Mouse (Mus musculus) embryonic fibroblast, embryonic 13.5 days (primary cell): Measurements from ENCODE around the gene Mcrs1. TPM values are rescaled to one million over a fixed set of nuclear protein-coding genes. Genes with fewer than 3 reads are reported as not detected.
"Not testable (repeated sequence)": the region's sequence is repeated elsewhere in the genome, so short reads cannot be mapped to it uniquely, and the experiment has no call there.

ENCODE experiments used
- H3K27ac ChIP-seq: 2 replicates; pipeline ENCODE4 v1.5.1; 2012; ENCODE audit warnings: low read length, control low read depth, inconsistent platforms; ENCODE audit not compliant: insufficient read depth
- H3K4me1 ChIP-seq: 2 replicates; pipeline ENCODE4 v1.6.1; 2011; ENCODE audit warnings: low read length; ENCODE audit not compliant: control insufficient read depth, insufficient read depth
- H3K4me3 ChIP-seq: 2 replicates; pipeline ENCODE4 v1.5.1; 2011; ENCODE audit warnings: mild to moderate bottlenecking, control low read depth, low read length; ENCODE audit not compliant: insufficient read depth
- CTCF ChIP-seq: IDR thresholded peaks from 2 replicates; pipeline ENCODE4 v1.5.1; 2011; ENCODE audit warnings: mild to moderate bottlenecking, control low read depth, low read length, moderate library complexity, borderline replicate concordance; ENCODE audit not compliant: insufficient read depth
- POLR2A ChIP-seq: IDR thresholded peaks from 2 replicates; pipeline ENCODE4 v1.6.1; 2011; ENCODE audit warnings: low read depth, mild to moderate bottlenecking, control low read depth, low read length, moderate library complexity
- polyA plus RNA-seq: library from polyadenylated mRNA; stranded (reverse); fragments of >200 nt; gene quantifications from 2 replicates; pipeline ENCODE4 v1.2.4, GENCODE M21; 2011; ENCODE audit warnings: low read depth; ENCODE audit not compliant: missing spikeins, insufficient read length

Gene Mcrs1
- polyA plus RNA-seq, 1 experiment, result 37.2 TPM

DNA sequence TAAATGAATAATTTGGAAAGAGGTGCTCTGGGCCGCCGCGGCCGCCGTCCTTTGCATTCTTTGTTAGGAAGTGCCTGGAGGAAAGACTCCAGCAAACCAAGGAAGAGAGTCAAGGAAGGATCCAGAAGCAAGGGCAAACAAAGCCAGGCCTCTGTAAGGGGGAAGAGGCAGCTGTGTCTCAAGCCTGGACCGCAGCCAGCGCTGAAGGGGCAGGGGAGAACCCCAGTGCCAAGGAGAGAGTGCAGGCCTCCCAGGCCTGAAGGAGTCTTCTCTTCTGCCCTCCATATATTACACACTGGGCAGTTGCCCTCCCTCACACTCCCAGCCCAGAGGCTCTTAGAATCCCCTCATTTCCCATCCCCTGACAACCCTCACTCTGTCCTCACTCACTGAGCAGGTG, 26.5 kb upstream of the Mcrs1 start:
- Histone ChIP-seq H3K4me3 (no peak overlapping the region), H3K27ac (no peak overlapping the region), H3K4me1 (no peaks in the 10 kb centered on the region)
- TF ChIP-seq POLR2A (no peak), CTCF (no peak)

DNA sequence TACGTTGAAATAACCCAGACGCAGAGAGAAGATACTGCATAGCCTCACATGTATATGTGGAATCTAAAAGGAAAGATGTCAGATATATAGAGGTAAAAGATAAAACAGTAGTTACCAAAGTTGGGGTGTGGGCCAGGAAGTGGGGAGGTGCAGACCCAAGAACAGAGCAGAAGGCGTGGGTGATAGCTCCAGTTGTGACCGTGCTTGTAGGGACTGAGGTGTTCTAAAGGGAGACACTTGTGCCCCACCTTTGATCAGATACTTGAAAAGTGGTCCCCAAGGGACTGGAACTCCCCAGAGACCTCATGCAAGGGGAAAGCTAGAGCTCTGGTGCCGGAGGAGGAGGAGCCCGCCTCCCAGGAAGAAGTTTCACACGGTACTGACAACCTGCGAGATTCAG, 24.3 kb upstream of the Mcrs1 start:
- H3K4me1 ChIP-seq, result no peaks in the 10 kb centered on the region
- no peak overlapping the region for H3K4me3 ChIP-seq
- TF ChIP-seq CTCF (no peak), POLR2A (no peak)
- no peak overlapping the region for H3K27ac ChIP-seq

GRCm38 (mm10) chr15:99265679-99266078, 13.9 kb upstream of the Mcrs1 start:
- no peak for TF ChIP-seq POLR2A
- TF ChIP-seq CTCF, result 0 out of 2 replicates have a peak, but pooled peaks have one; percentile 39
- Histone ChIP-seq H3K27ac (no peak overlapping the region), H3K4me3 (no peak overlapping the region), H3K4me1 (no peaks in the 10 kb centered on the region)

- Histone ChIP-seq H3K4me3 (no peak overlapping the region), H3K27ac (no peak overlapping the region), H3K4me1 (no peaks in the 10 kb centered on the region)
- no peak for TF ChIP-seq CTCF
- TF ChIP-seq POLR2A, result no peak
Measured at GRCm38 (mm10) chr15:99264363-99264762, 12.6 kb upstream of the Mcrs1 start.

- Histone ChIP-seq H3K4me3 (no peak overlapping the region), H3K4me1 (no peaks in the 10 kb centered on the region), H3K27ac (no peak overlapping the region)
- TF ChIP-seq POLR2A, result no peak
- TF ChIP-seq CTCF, result no peak
Measured at GRCm38 (mm10) chr15:99262702-99263101, 10.9 kb upstream of the Mcrs1 start.

GRCm38 (mm10) chr15:99259730-99260252, 8.0 kb upstream of the Mcrs1 start:
- Histone ChIP-seq H3K4me1 (no peaks in the 10 kb centered on the region), H3K27ac (peak overlapping the region; percentile 12; the same call in 1 of the 2 replicates), H3K4me3 (no peak overlapping the region; the same call in 1 of the 2 replicates)
- TF ChIP-seq POLR2A, result peak; percentile 51
- no peak for TF ChIP-seq CTCF

GRCm38 (mm10) chr15:99259167-99259729, 7.5 kb upstream of the Mcrs1 start:
- no peak overlapping the region for H3K27ac ChIP-seq
- H3K4me3 ChIP-seq, result no peak overlapping the region
- no peak for TF ChIP-seq POLR2A
- TF ChIP-seq CTCF, result no peak
- no peaks in the 10 kb centered on the region for H3K4me1 ChIP-seq

DNA sequence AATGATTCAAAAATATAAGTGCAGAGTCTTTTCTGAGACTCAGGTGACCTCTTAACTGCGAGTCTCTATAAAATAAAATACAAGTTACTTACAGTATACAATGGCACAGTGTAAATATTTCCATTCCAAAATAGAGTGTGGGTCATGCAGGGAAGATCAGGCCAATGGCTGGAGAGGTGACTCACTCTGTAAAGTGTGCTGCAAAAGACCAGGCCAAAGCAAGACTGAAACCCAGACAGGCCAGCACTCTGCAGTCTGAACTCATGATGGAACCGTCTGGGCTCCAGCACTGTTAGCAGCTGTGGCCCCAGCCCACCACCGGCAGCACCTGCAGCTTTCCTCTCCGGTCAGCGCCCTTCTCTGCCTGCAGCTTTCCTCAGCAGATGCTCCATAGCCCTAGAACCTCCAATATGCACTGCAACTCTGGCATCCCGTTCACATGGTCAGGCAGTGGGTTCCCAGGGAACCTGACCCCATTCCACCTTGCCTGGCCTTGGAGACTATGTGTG, 3.5 kb upstream of the Mcrs1 start:
- Histone ChIP-seq H3K4me3 (no peak overlapping the region), H3K4me1 (peaks cover 5% of the 10 kb centered on the region), H3K27ac (no peak overlapping the region)
- TF ChIP-seq POLR2A (no peak), CTCF (no peak)

DNA sequence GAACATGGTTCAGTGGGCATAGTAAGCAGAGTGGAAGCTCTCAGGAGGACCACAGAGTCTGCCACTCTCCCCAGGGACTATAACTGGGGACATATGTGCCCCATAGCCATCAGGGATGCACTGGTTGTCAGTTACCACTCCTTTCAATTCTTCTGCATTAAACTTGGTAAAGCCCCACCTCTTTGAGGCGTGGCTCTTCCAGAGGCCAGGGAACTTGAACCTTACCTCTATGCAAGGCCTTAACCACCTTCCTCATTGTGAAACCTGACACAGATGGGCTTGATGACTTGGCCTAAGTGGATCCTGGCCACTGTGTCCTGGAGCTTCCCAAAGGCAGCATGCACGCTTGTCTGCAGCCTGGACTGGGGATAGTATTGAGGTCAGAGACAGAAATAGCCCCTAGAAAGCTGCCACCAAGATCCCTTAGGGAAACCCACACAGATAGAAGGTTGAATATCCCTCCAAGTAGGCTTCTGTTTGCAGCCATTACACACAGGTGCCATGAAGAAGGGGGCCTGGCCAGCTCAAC, 2.8 kb upstream of the Mcrs1 start:
- no peak for TF ChIP-seq CTCF
- TF ChIP-seq POLR2A, result no peak
- no peak overlapping the region for H3K27ac ChIP-seq
- no peak overlapping the region for H3K4me3 ChIP-seq
- H3K4me1 ChIP-seq, result peaks cover 5% of the 10 kb centered on the region

GRCm38 (mm10) chr15:99253772-99254171, 2.0 kb upstream of the Mcrs1 start:
- Histone ChIP-seq H3K4me1 (peaks cover 5% of the 10 kb centered on the region), H3K27ac (no peak overlapping the region), H3K4me3 (no peak overlapping the region)
- no peak for TF ChIP-seq POLR2A

- Histone ChIP-seq H3K27ac (peak overlapping the region; percentile 96; the same call in 1 of the 2 replicates), H3K4me3 (peak overlapping the region; percentile 75)
- H3K4me1 ChIP-seq, result not testable (repeated sequence)
Measured at GRCm38 (mm10) chr15:99253175-99253479, 1.4 kb upstream of the Mcrs1 start.
